ENCODE assay signal across 8 mouse cellular contexts in genomic region chr1:167231612-167232283, GRCm38 (mm10). TPM values are rescaled to one million over a fixed set of nuclear protein-coding genes. Genes with fewer than 3 reads are reported as not detected.
DNase-seq lines count a peak whose midpoint lies in the region; ATAC-seq and TF ChIP-seq lines count a peak whose summit lies in the region.

No protein-coding gene starts in this region.

- no peak overlapping the region for H3K4me3 ChIP-seq in left cerebral cortex, adult 2 months

- no peak overlapping the region for H3K27ac ChIP-seq in left cerebral cortex, adult 2 months

- intact Hi-C loops in left cerebral cortex, adult 2 months (cut with DNase I): no loop called here

- no peak for ATAC-seq in CD4-positive, CD25-positive, alpha-beta regulatory T cell, adult 4 months
- ATAC-seq in megakaryocyte-erythroid progenitor cell, adult 5-6 weeks (replicated peaks; ENCODE audit: low FRiP score, low TSS enrichment, poor library complexity, severe bottlenecking): no peak

- TF ChIP-seq CTCF in left cerebral cortex, adult 2 months (IDR thresholded peaks at IDR 0.05): peak; percentile 37

- peak; percentile 28 for DNase-seq in CD4-positive, CD25-positive, alpha-beta regulatory T cell, adult 2 months (ENCODE audit: low read depth, low spot score)
- DNase-seq in left cerebral cortex, adult 2 months (ENCODE audit: extremely low spot score in 1 of 2, low spot score in 2 of 2): no peak
- DNase-seq in left cerebral cortex, adult 8-10 months (ENCODE audit: low spot score in 2 of 2): no peak
- peak; percentile 81 for DNase-seq in adrenal gland, adult 2 months
- peak; percentile 46 for DNase-seq in lung, postnatal 14 days
- no peak for DNase-seq in urinary bladder, adult 2 months (ENCODE audit: low spot score)

RNA-seq across cellular contexts. Expression of gene Uck2, which starts 53.4 kb away (rescaled TPM):
- polyA plus RNA-seq in CD4-positive, CD25-positive, alpha-beta regulatory T cell, adult 4 months (2017; shearing (Covaris generic)): 10 to 100 TPM; 24.0 to 35.0 TPM
- total RNA-seq in left cerebral cortex, adult 2 months (2021): 10 to 100 TPM; 30.9 to 42.1 TPM
- total RNA-seq in left cerebral cortex, adult 8-10 months (2022): 10 to 100 TPM; 25.8 to 33.4 (median 29.2) TPM
- 100 to 1,000 TPM in 1 of 2 experiments, 10 to 100 TPM in 1; 39.5 to 107 TPM for total RNA-seq in adrenal gland, adult 2 months (2021)
- polyA plus RNA-seq in adrenal gland, adult 2 months (2012; rRNA removed): 15.8 and 30.4 TPM in 2 replicates
- total RNA-seq in megakaryocyte-erythroid progenitor cell, adult 5-6 weeks (2014; fragmentation: Nextera tagmentation): 187 and 249 TPM in 2 replicates
- total RNA-seq in megakaryocyte-erythroid progenitor cell, adult 5-6 weeks (2017): 228 and 238 TPM in 2 replicates
- polyA plus RNA-seq in urinary bladder, adult 2 months (2012; rRNA removed): 12.0 and 19.0 TPM in 2 replicates

Comparison
In these comparisons a context has a peak if more than half of its experiments do, and no peak if none do; other contexts are left out.
1. DNase-seq: peak in CD4-positive, CD25-positive, alpha-beta regulatory T cell, adult 2 months (single experiment), adrenal gland, adult 2 months (single experiment) and lung, postnatal 14 days (single experiment); none in left cerebral cortex, adult 2 months (0 of 2), left cerebral cortex, adult 8-10 months (0 of 2) and urinary bladder, adult 2 months (single experiment).